Mouse (Mus musculus) C2C12 (cell line): Measurements from ENCODE around the gene Sept1.

ENCODE experiments used
- CEBPB ChIP-seq: IDR thresholded peaks from one replicate; pipeline ENCODE4 v1.6.1; 2011; ENCODE audit warnings: low read depth, mild to moderate bottlenecking, control low read depth, moderate library complexity
- CTCF ChIP-seq: IDR thresholded peaks from one replicate; pipeline ENCODE4 v1.5.1; 2011; ENCODE audit not compliant: control insufficient read depth, insufficient read depth, insufficient read length
- FOSL1 ChIP-seq: IDR thresholded peaks from one replicate; pipeline ENCODE4 v1.8.0; 2011; ENCODE audit warnings: mild to moderate bottlenecking, low read length; ENCODE audit not compliant: poor library complexity, insufficient read depth, severe bottlenecking
- MAX ChIP-seq: IDR thresholded peaks from one replicate; pipeline ENCODE4 v1.6.1; 2011; ENCODE audit warnings: mild to moderate bottlenecking, control low read depth
- MYOD1 ChIP-seq: IDR thresholded peaks from one replicate; pipeline ENCODE4 v1.6.1; 2011; ENCODE audit warnings: low read depth; ENCODE audit not compliant: control insufficient read depth, insufficient read length
- MYOG ChIP-seq: IDR thresholded peaks from one replicate; pipeline ENCODE4 v1.6.1; 2011; ENCODE audit not compliant: control insufficient read depth, insufficient read length; ENCODE audit errors: extremely low read depth
- USF1 ChIP-seq: IDR thresholded peaks from one replicate; pipeline ENCODE4 v1.6.1; 2011; ENCODE audit warnings: low read depth, mild to moderate bottlenecking, control low read depth, moderate library complexity

DNA sequence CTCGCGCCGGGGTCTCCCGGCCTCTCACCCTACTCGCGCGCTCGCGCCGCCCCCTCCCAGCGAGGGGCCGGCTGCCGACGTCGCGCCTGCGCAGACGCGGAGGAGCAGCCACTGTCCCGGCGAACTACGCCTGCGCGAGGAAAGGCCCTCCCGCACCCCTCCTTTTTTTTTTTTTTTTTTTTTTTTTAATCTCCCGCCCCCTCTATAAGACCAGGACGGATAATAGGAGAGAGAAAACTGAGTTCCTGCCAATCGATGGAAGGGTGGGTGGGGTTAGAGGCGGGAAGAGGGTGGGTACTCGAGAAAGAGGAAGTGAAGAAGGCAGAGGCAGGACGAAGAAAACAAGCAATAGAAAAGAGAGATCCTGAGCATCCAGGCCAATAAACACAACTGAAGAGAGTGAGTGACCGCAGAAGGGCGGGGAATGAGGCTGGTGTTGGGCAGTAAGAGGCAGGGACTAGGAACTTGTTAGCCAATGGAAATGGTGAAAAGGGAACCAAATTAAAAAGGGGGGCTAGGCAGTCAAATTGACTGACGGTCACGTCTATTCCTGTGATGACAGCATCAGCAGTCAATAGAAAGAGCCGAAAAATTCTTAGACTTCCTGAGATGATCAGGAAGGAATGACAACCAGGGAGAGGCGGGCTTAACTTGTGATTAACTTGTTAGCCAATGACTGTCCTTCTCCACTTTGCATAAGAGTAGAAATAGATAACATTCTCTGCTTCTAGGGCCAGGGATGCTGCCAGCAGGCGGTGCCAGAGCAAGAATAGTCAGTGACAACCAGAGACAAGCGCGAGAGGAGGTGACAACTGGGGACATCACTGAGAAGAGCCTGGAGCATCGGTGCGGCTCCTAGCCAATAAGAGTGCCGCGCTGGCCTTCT lies 24.1 kb downstream of the Sept1 start, which contains the start of gene Mylpf:
- TF ChIP-seq CTCF (peak; percentile 11), USF1 (no peak), MYOD1 (no peak), CEBPB (no peak), MAX (no peak), MYOG (no peak), FOSL1 (no peak)
